Mouse (Mus musculus) embryonic stem cell, embryonic (primary cell): Measurements from ENCODE around the gene Alox12.

Source experiments
- CTCF ChIA-PET, 4 experiments: fragments of 300-600 bp in 2 of 4; fragments of 350-600 bp in 2 of 4; sonication (Branson Sonifier 250); formaldehyde crosslinking; loops; one replicate each; lab custom pipeline; 2022; ENCODE audit warnings: inconsistent platforms in 2 of 4; lab: Charles Lee
- POLR2A ChIA-PET, 4 experiments: fragments of 300-600 bp in 2 of 4; fragments of 350-600 bp in 2 of 4; sonication (Branson Sonifier 250); formaldehyde crosslinking; loops; one replicate each; lab custom pipeline; 2022; ENCODE audit warnings: antibody characterized with exemption in 4 of 4, inconsistent platforms in 1 of 4; lab: Charles Lee

The Alox12 gene

GRCm38 (mm10) chr11:70218741-70219470 is 36.2 kb downstream of the Alox12 start:
- POLR2A ChIA-PET: interaction anchor here in 1 of 4 experiments (4.7 kb wide), 1 partner anchor 20 kb away, joined by 47 read pairs; the partner anchor contains the start of genes 0610010K14Rik, Gm21988 and Rnasek
- CTCF ChIA-PET: no interaction called here

GRCm38 (mm10) chr11:70218039-70218438 is 37.1 kb downstream of the Alox12 start:
- POLR2A ChIA-PET: interaction anchor here in 2 of 4 experiments (0.6 to 2.6 kb wide), 3 partner anchors 13 to 447 kb away, joined by 3 to 8 read pairs (median 3); partner anchors contain the start of genes Bcl6b (in 1 of the 2), Gm21988 (in 1 of the 2) and Rnasek (in 1 of the 2)
- CTCF ChIA-PET: no interaction called here

GRCm38 (mm10) chr11:70216103-70216502 is 39.0 kb downstream of the Alox12 start:
- ChIA-PET POLR2A (interaction anchor here in 3 of 4 experiments (0.6 to 2.6 kb wide), 9 partner anchors 12 to 41 kb away, joined by 3 to 8 read pairs (median 3); partner anchors contain the start of genes 0610010K14Rik (in 1 of the 3) and Bcl6b (in 1 of the 3)), CTCF (interaction anchor here in 3 of 4 experiments (0.9 to 2.2 kb wide), 4 partner anchors 10 to 14 kb away, joined by 3 to 9 read pairs (median 7); partner anchors contain the start of gene Bcl6b (in 1 of the 3))

GRCm38 (mm10) chr11:70215301-70215700 is 39.9 kb downstream of the Alox12 start:
- ChIA-PET CTCF (interaction anchor here in 2 of 4 experiments (1.9 to 2.2 kb wide), 2 partner anchors 14 to 15 kb away, joined by 7 to 9 read pairs (median 9); partner anchors contain the start of gene Bcl6b (in 1 of the 2)), POLR2A (interaction anchor here in 2 of 4 experiments (0.6 to 2.6 kb wide), 6 partner anchors 13 to 22 kb away, joined by 3 to 8 read pairs (median 4); partner anchors contain the start of genes 0610010K14Rik (in 1 of the 2) and Bcl6b (in 1 of the 2))

- POLR2A ChIA-PET: interaction anchor here in 2 of 4 experiments (1.1 to 2.3 kb wide), 4 partner anchors 7 to 22 kb away, joined by 5 to 7 read pairs (median 6); partner anchors contain the start of gene 0610010K14Rik (in 1 of the 2)
- CTCF ChIA-PET: interaction anchor here in 2 of 4 experiments (1.3 to 5.3 kb wide), 4 partner anchors 13 to 16 kb away, joined by 3 to 51 read pairs (median 18); partner anchors contain the start of gene Bcl6b (in 1 of the 2)
Measured at GRCm38 (mm10) chr11:70214856-70215209, 40.3 kb downstream of the Alox12 start.

- POLR2A ChIA-PET: interaction anchor here in 3 of 4 experiments (1.0 to 2.3 kb wide), 12 partner anchors 8 to 278 kb away, joined by 3 to 7 read pairs (median 5); partner anchors contain the start of genes 0610010K14Rik (in 1 of the 3), Dvl2 (in 1 of the 3), Slc2a4 (in 1 of the 3) and Ybx2 (in 1 of the 3)
- CTCF ChIA-PET: interaction anchor here (0.6 to 5.3 kb wide), 12 partner anchors 8 to 281 kb away, joined by 3 to 51 read pairs (median 6); no protein-coding TSS in a partner anchor
Measured at GRCm38 (mm10) chr11:70214191-70214855, 40.8 kb downstream of the Alox12 start.

- POLR2A ChIA-PET: interaction anchor here in 3 of 4 experiments (0.6 to 2.3 kb wide), 17 partner anchors 9 to 278 kb away, joined by 3 to 7 read pairs (median 4); partner anchors contain the start of genes Dvl2 (in 2 of the 3), 0610010K14Rik (in 1 of the 3), Slc2a4 (in 1 of the 3) and Ybx2 (in 1 of the 3)
Measured at GRCm38 (mm10) chr11:70213736-70214135, 41.4 kb downstream of the Alox12 start.

GRCm38 (mm10) chr11:70212896-70213295 is 42.3 kb downstream of the Alox12 start:
- CTCF ChIA-PET: interaction anchor here (0.6 to 5.3 kb wide), 53 partner anchors 8 to 580 kb away, joined by 3 to 51 read pairs (median 4); partner anchors contain the start of genes 0610010K14Rik (in 1 of the 4), Acadvl (in 1 of the 4), Arrb2 (in 1 of the 4) and Slc16a13 (in 1 of the 4)
- POLR2A ChIA-PET: interaction anchor here in 3 of 4 experiments (0.5 to 3.6 kb wide), 32 partner anchors 9 to 336 kb away, joined by 3 to 26 read pairs (median 4); partner anchors contain the start of genes 0610010K14Rik (in 2 of the 3), Slc16a13 (in 2 of the 3), Acadvl (in 1 of the 3) and Dvl2 (in 1 of the 3)

More at GRCm38 (mm10) chr11:70213736-70214135, 41.4 kb downstream of the Alox12 start:
- CTCF ChIA-PET: interaction anchor here (0.6 to 5.3 kb wide), 21 partner anchors 8 to 280 kb away, joined by 3 to 51 read pairs (median 4); partner anchors contain the start of gene Slc2a4 (in 1 of the 4)

GRCm38 (mm10) chr11:70212423-70212822 is 42.7 kb downstream of the Alox12 start, which contains the start of gene Slc16a11:
Gene Slc16a11 (plus strand): TSS chr11:70212752.
- CTCF ChIA-PET: interaction anchor here (0.6 to 5.3 kb wide), 46 partner anchors 8 to 580 kb away, joined by 3 to 51 read pairs (median 4); partner anchors contain the start of genes Acadvl (in 1 of the 4), Arrb2 (in 1 of the 4), Slc16a13 (in 1 of the 4) and Slc2a4 (in 1 of the 4)
- POLR2A ChIA-PET: interaction anchor here in 3 of 4 experiments (0.6 to 3.6 kb wide), 22 partner anchors 9 to 336 kb away, joined by 3 to 26 read pairs (median 4); partner anchors contain the start of genes Slc16a13 (in 2 of the 3), 0610010K14Rik (in 1 of the 3), Acadvl (in 1 of the 3) and Gm21988 (in 1 of the 3)

- POLR2A ChIA-PET: interaction anchor here in 3 of 4 experiments (0.6 to 3.6 kb wide), 9 partner anchors 9 to 313 kb away, joined by 3 to 26 read pairs (median 4); partner anchors contain the start of genes Slc16a13 (in 2 of the 3), 0610010K14Rik (in 1 of the 3) and Psmb6 (in 1 of the 3)
- CTCF ChIA-PET: interaction anchor here (1.3 to 5.3 kb wide), 14 partner anchors 10 to 261 kb away, joined by 4 to 51 read pairs (median 8); no protein-coding TSS in a partner anchor
Measured at GRCm38 (mm10) chr11:70211972-70212371, 43.2 kb downstream of the Alox12 start.

GRCm38 (mm10) chr11:70210681-70211080 is 44.5 kb downstream of the Alox12 start:
- POLR2A ChIA-PET: interaction anchor here in 3 of 4 experiments (0.6 to 3.6 kb wide), 7 partner anchors 9 to 289 kb away, joined by 3 to 26 read pairs (median 5); partner anchors contain the start of genes Eif5a (in 1 of the 3) and Slc16a13 (in 1 of the 3)
- CTCF ChIA-PET: interaction anchor here in 3 of 4 experiments (0.8 to 5.3 kb wide), 5 partner anchors 9 to 262 kb away, joined by 3 to 51 read pairs (median 4); no protein-coding TSS in a partner anchor

- CTCF ChIA-PET: interaction anchor here in 3 of 4 experiments (0.6 to 1.8 kb wide), 7 partner anchors 10 to 290 kb away, joined by 3 to 6 read pairs (median 4); no protein-coding TSS in a partner anchor
- POLR2A ChIA-PET: interaction anchor here in 3 of 4 experiments (0.6 to 1.9 kb wide), 12 partner anchors 8 to 287 kb away, joined by 3 to 7 read pairs (median 4); partner anchors contain the start of genes 0610010K14Rik (in 1 of the 3) and Eif5a (in 1 of the 3)
Measured at GRCm38 (mm10) chr11:70208778-70209388, 46.3 kb downstream of the Alox12 start.

- CTCF ChIA-PET: interaction anchor here in 1 of 4 experiments (0.6 kb wide), 1 partner anchor 292 kb away, joined by 3 read pairs; no protein-coding TSS in a partner anchor
- POLR2A ChIA-PET: interaction anchor here in 2 of 4 experiments (0.7 to 2.5 kb wide), 5 partner anchors 13 to 197 kb away, joined by 3 to 12 read pairs (median 4); partner anchors contain the start of genes 0610010K14Rik (in 2 of the 2) and Slc16a13 (in 1 of the 2)
Measured at GRCm38 (mm10) chr11:70207283-70207682, 47.9 kb downstream of the Alox12 start.

- CTCF ChIA-PET: interaction anchor here in 1 of 4 experiments (0.6 kb wide), 1 partner anchor 292 kb away, joined by 3 read pairs; no protein-coding TSS in a partner anchor
- POLR2A ChIA-PET: interaction anchor here in 2 of 4 experiments (0.7 to 2.5 kb wide), 4 partner anchors 14 to 197 kb away, joined by 3 to 12 read pairs (median 4); partner anchors contain the start of genes 0610010K14Rik (in 1 of the 2) and Slc16a13 (in 1 of the 2)
Measured at GRCm38 (mm10) chr11:70206801-70207200, 48.4 kb downstream of the Alox12 start.

GRCm38 (mm10) chr11:70201691-70202090 is 53.5 kb downstream of the Alox12 start:
- CTCF ChIA-PET: interaction anchor here (0.5 to 1.9 kb wide), 81 partner anchors 8 to 576 kb away, joined by 3 to 51 read pairs (median 4); partner anchors contain the start of genes Slc16a11 (in 3 of the 4), Asgr1 (in 2 of the 4), Bcl6b (in 2 of the 4) and Slc16a13 (in 2 of the 4)
- POLR2A ChIA-PET: interaction anchor here in 3 of 4 experiments (0.6 to 1.4 kb wide), 6 partner anchors 9 to 482 kb away, joined by 4 to 11 read pairs (median 5); partner anchors contain the start of genes Slc16a11 (in 2 of the 3) and Dvl2 (in 1 of the 3)
